8 mouse cellular contexts compared by ENCODE assay signal in the genomic region with DNA sequence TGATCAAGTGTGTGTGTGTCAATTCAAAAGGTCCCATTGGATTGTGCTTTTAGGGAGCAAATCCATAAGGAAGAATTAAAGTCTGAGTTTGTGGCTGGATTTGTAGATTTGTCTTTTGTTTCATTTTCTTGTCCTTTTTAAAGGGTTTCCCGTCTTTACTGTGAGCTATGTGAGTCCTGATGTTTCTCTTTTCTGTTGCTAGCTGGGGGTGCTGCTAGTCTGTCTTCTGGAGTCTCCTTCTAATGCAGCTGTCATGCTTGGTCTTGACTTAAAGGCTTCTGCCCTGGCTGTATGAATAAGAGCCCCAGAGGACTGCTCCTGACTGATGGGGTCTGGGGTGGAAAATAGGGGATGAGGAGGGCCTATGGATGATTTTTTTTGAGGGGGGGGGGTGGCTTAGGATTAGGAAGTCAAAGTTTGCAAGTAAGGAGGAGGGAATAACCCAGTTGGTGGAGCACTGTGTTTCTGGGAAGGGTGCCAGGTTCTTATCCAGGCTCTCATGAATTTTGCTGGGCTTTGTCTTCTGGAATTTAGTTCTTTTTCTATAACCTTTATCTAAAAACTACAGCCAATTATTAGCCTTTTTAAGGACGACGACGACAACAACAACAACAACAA. TPM values are rescaled to one million over a fixed set of nuclear protein-coding genes. Genes with fewer than 3 reads are reported as not detected.
A peak's percentile ranks its signal among the peaks of the same experiment; 100 is the strongest.
DNase-seq lines count a peak whose midpoint lies in the region; ATAC-seq lines count a peak whose summit lies in the region.

No protein-coding gene starts in this region.

- no peak overlapping the region for H3K4me2 ChIP-seq in hindbrain, embryonic 13.5 days
- H3K4me2 ChIP-seq in hindbrain, embryonic 11.5 days (replicated peaks; ENCODE audit: low read depth, low read length) = no peak overlapping the region
- H3K4me2 ChIP-seq in embryonic facial prominence, embryonic 12.5 days (replicated peaks) = peak overlapping the region; percentile 49; the same call in 1 of the 2 replicates
- H3K4me2 ChIP-seq in limb, embryonic 15.5 days = 0 out of 2 replicates have a peak overlapping the region, but pooled peaks have one; percentile 65
- no peak overlapping the region for H3K4me2 ChIP-seq in stomach, embryonic 15.5 days

- ATAC-seq in hindbrain, embryonic 13.5 days (ENCODE audit: low FRiP score) = no peak
- no peak for ATAC-seq in hindbrain, embryonic 11.5 days (ENCODE audit: low FRiP score)
- ATAC-seq in embryonic facial prominence, embryonic 12.5 days (ENCODE audit: insufficient number of reproducible peaks, insufficient read depth, low FRiP score, low TSS enrichment) = no peak
- no peak for ATAC-seq in limb, embryonic 15.5 days (ENCODE audit: insufficient number of reproducible peaks, low FRiP score, low TSS enrichment, low read depth)
- no peak for ATAC-seq in stomach, embryonic 15.5 days (ENCODE audit: insufficient read depth, low FRiP score, low read depth)
- ATAC-seq in megakaryocyte-erythroid progenitor cell, adult 5-6 weeks (replicated peaks; ENCODE audit: low FRiP score, low TSS enrichment, poor library complexity, severe bottlenecking) = no peak

- H3K27me3 ChIP-seq in hindbrain, embryonic 13.5 days = no peaks in the 10 kb centered on the region
- H3K27me3 ChIP-seq in hindbrain, embryonic 11.5 days (ENCODE audit: control insufficient read depth, insufficient read depth, low read length) = no peaks in the 10 kb centered on the region
- no peaks in the 10 kb centered on the region for H3K27me3 ChIP-seq in embryonic facial prominence, embryonic 12.5 days
- H3K27me3 ChIP-seq in limb, embryonic 15.5 days = no peaks in the 10 kb centered on the region
- no peaks in the 10 kb centered on the region for H3K27me3 ChIP-seq in stomach, embryonic 15.5 days (replicated peaks)

- no peaks in the 10 kb centered on the region for H3K9me3 ChIP-seq in hindbrain, embryonic 13.5 days
- no peaks in the 10 kb centered on the region for H3K9me3 ChIP-seq in hindbrain, embryonic 11.5 days (ENCODE audit: control insufficient read depth, low read length)
- no peaks in the 10 kb centered on the region for H3K9me3 ChIP-seq in embryonic facial prominence, embryonic 12.5 days
- no peaks in the 10 kb centered on the region for H3K9me3 ChIP-seq in limb, embryonic 15.5 days
- H3K9me3 ChIP-seq in stomach, embryonic 15.5 days = no peaks in the 10 kb centered on the region

- no peak for DNase-seq in hindbrain, embryonic 11.5 days (ENCODE audit: low spot score)
- peak; percentile 23 for DNase-seq in MN1 (ENCODE audit: low spot score)
- peak; percentile 3 for DNase-seq in heart, postnatal 25 days (ENCODE audit: low spot score)

- intact Hi-C loops in heart, postnatal 25 days (cut with DNase I) = loop anchor here (10.0 kb wide), 1 partner anchor 394 kb away; no protein-coding TSS in a partner anchor

- no peak overlapping the region for H3K9ac ChIP-seq in hindbrain, embryonic 13.5 days
- H3K9ac ChIP-seq in hindbrain, embryonic 11.5 days (ENCODE audit: low read depth, low read length) = no peak overlapping the region
- no peak overlapping the region for H3K9ac ChIP-seq in embryonic facial prominence, embryonic 12.5 days
- H3K9ac ChIP-seq in limb, embryonic 15.5 days = no peak overlapping the region
- no peak overlapping the region for H3K9ac ChIP-seq in stomach, embryonic 15.5 days

- 76% methylated on average over 4 of the region's 4 CpGs for WGBS in hindbrain, embryonic 13.5 days
- WGBS in hindbrain, embryonic 11.5 days = 87% methylated on average over 4 of the region's 4 CpGs
- WGBS in embryonic facial prominence, embryonic 12.5 days = 83% methylated on average over 4 of the region's 4 CpGs
- 60% methylated on average over 4 of the region's 4 CpGs for WGBS in limb, embryonic 15.5 days
- 60% methylated on average over 4 of the region's 4 CpGs for WGBS in stomach, embryonic 15.5 days

- no peaks in the 10 kb centered on the region for H3K36me3 ChIP-seq in hindbrain, embryonic 13.5 days
- H3K36me3 ChIP-seq in hindbrain, embryonic 11.5 days (ENCODE audit: control insufficient read depth, insufficient read depth, low read length) = no peaks in the 10 kb centered on the region
- H3K36me3 ChIP-seq in embryonic facial prominence, embryonic 12.5 days = no peaks in the 10 kb centered on the region
- H3K36me3 ChIP-seq in limb, embryonic 15.5 days = no peaks in the 10 kb centered on the region
- H3K36me3 ChIP-seq in stomach, embryonic 15.5 days = no peaks in the 10 kb centered on the region

- H3K27ac ChIP-seq in hindbrain, embryonic 13.5 days = peak overlapping the region; percentile 84; the same call in 1 of the 2 replicates
- no peak overlapping the region for H3K27ac ChIP-seq in hindbrain, embryonic 11.5 days (ENCODE audit: low read depth, low read length)
- H3K27ac ChIP-seq in embryonic facial prominence, embryonic 12.5 days = peak overlapping the region; percentile 61
- peak overlapping the region; percentile 87 for H3K27ac ChIP-seq in limb, embryonic 15.5 days
- H3K27ac ChIP-seq in stomach, embryonic 15.5 days = peak overlapping the region; percentile 93

- H3K4me1 ChIP-seq in hindbrain, embryonic 13.5 days (replicated peaks) = peaks cover 7% of the 10 kb centered on the region
- H3K4me1 ChIP-seq in hindbrain, embryonic 11.5 days (replicated peaks; ENCODE audit: control insufficient read depth, insufficient read depth, low read length) = no peaks in the 10 kb centered on the region
- H3K4me1 ChIP-seq in embryonic facial prominence, embryonic 12.5 days = peaks cover 15% of the 10 kb centered on the region
- peaks cover 15% of the 10 kb centered on the region for H3K4me1 ChIP-seq in limb, embryonic 15.5 days
- peaks cover 6% of the 10 kb centered on the region; the same call in 1 of the 2 replicates for H3K4me1 ChIP-seq in stomach, embryonic 15.5 days

- H3K4me3 ChIP-seq in hindbrain, embryonic 13.5 days = no peak overlapping the region
- no peak overlapping the region for H3K4me3 ChIP-seq in hindbrain, embryonic 11.5 days (ENCODE audit: low read depth, low read length)
- no peak overlapping the region for H3K4me3 ChIP-seq in embryonic facial prominence, embryonic 12.5 days
- no peak overlapping the region for H3K4me3 ChIP-seq in limb, embryonic 15.5 days
- H3K4me3 ChIP-seq in stomach, embryonic 15.5 days (replicated peaks) = no peak overlapping the region

RNA-seq across cellular contexts. Expression of a gene that starts 1.1 kb away (rescaled TPM):
- 9.1 TPM in 2 replicates for polyA plus RNA-seq in hindbrain, embryonic 13.5 days (2015; fragmentation: Nextera tagmentation; extraction: Ambion mirVana)
- polyA plus RNA-seq in hindbrain, embryonic 11.5 days (2014; fragmentation: Nextera tagmentation; extraction: Ambion mirVana) = 9.9 and 11.1 TPM in 2 replicates
- polyA plus RNA-seq in embryonic facial prominence, embryonic 12.5 days (2016; fragmentation: Nextera tagmentation; extraction: Ambion mirVana) = 9.1 and 9.4 TPM in 2 replicates
- total RNA-seq in heart, postnatal 25 days (2021) = 1 to 10 TPM; 4.6 to 7.8 TPM
- polyA plus RNA-seq in limb, embryonic 15.5 days (2015; fragmentation: Nextera tagmentation; extraction: Ambion mirVana) = 7.9 and 8.6 TPM in 2 replicates
- 10.6 and 10.9 TPM in 2 replicates for polyA plus RNA-seq in stomach, embryonic 15.5 days (2015; fragmentation: Nextera tagmentation; extraction: Ambion mirVana)
- 2.4 TPM in 1 of 2 replicates, not detected in the other for total RNA-seq in megakaryocyte-erythroid progenitor cell, adult 5-6 weeks (2014; fragmentation: Nextera tagmentation)
- 5.0 and 8.9 TPM in 2 replicates for total RNA-seq in megakaryocyte-erythroid progenitor cell, adult 5-6 weeks (2017)

Comparison
In these comparisons a context has a peak if more than half of its experiments do, and no peak if none do; other contexts are left out.
1. H3K4me2 ChIP-seq: peak in embryonic facial prominence, embryonic 12.5 days (single experiment) and limb, embryonic 15.5 days (single experiment); none in hindbrain, embryonic 13.5 days (single experiment), hindbrain, embryonic 11.5 days (single experiment) and stomach, embryonic 15.5 days (single experiment).